Mouse (Mus musculus): ENCODE measurements around the gene Vrk1. TPM values are rescaled to one million over a fixed set of nuclear protein-coding genes. Genes with fewer than 3 reads are reported as not detected.

Vrk1 gene
- polyA plus RNA-seq, 1 experiment, result 16.6 TPM

DNA sequence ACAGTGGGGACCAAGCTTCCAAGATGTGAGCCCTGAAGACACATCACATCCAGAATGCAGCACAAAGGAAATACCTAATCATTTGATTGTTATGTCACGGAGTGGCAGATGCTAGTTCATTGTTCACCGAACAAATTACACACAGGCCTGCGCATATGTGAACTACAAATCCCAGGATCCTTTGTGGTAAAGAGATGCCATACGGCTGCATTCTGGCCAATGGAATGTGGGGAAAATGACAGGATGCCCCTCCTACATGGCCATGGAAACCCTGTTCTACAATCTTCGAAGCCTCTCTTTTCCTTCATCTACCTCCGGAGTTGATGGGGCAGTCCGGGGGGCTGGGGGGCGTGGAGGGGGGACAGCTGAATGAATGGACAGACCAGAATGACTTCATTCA is 37.4 kb upstream of the Vrk1 start:
- H3K4me1 ChIP-seq, result peaks cover 16% of the 10 kb centered on the region
- H3K36me3 ChIP-seq (replicated peaks; ENCODE audit: low read length), result no peaks in the 10 kb centered on the region
- peaks cover 20% of the 10 kb centered on the region for H3K9me3 ChIP-seq
- TF ChIP-seq GATA1 (IDR thresholded peaks at IDR 0.05; ENCODE audit: borderline replicate concordance, low read length), result no peak
- TF ChIP-seq FLI1 (IDR thresholded peaks at IDR 0.05; ENCODE audit: low read length), result no peak
- H3K27me3 ChIP-seq (replicated peaks), result peaks cover 62% of the 10 kb centered on the region
- no peak overlapping the region for H3K4me3 ChIP-seq (replicated peaks)

DNA sequence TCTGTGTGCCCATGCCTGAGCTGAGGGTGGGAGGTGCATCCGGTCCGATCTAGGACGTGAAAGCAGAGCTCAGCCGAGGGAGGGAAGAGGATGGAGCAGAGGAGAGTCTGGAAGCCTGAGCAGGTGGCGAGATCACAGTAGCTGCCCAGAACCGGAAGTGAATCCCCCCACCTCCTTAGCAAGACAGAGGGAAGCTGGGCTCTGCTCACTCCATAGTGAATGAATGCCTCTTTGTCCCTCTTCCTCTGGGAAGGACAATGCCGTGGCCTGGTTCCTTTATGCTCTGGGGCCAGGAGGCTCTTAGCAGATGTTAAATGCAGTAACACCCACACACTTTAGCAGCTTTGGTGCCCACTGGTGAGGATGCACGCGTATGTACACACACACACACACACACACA is 36.3 kb upstream of the Vrk1 start:
- Histone ChIP-seq H3K4me1 (peaks cover 10% of the 10 kb centered on the region), H3K36me3 (replicated peaks; ENCODE audit: low read length) (no peaks in the 10 kb centered on the region), H3K9me3 (peaks cover 20% of the 10 kb centered on the region), H3K27me3 (replicated peaks) (peaks cover 52% of the 10 kb centered on the region), H3K4me3 (replicated peaks) (no peak overlapping the region)
- TF ChIP-seq GATA1 (IDR thresholded peaks at IDR 0.05; ENCODE audit: borderline replicate concordance, low read length), result no peak
- no peak for TF ChIP-seq FLI1 (IDR thresholded peaks at IDR 0.05; ENCODE audit: low read length)

DNA sequence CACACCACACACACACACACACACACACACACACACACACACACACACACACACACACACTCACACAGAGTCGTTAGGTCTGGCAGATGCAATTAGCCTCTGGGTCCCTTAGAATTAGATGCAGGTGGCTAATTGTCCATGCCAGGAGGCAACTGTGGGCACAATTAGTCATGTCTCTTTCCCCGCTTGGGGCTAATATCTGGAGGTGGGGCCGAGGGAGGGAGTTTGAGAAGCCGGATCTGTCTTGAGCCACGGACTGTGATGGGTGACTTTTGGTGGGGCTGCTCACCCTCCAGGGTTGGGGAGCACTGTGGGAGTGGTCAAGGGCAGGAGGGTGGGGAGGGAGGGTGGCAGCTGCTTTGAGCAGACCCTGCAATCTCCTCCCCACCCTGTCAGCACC is 35.9 kb upstream of the Vrk1 start:
- TF ChIP-seq GATA1 (IDR thresholded peaks at IDR 0.05; ENCODE audit: borderline replicate concordance, low read length) (no peak), FLI1 (IDR thresholded peaks at IDR 0.05; ENCODE audit: low read length) (no peak)
- H3K27me3 ChIP-seq (replicated peaks), result peaks cover 48% of the 10 kb centered on the region

DNA sequence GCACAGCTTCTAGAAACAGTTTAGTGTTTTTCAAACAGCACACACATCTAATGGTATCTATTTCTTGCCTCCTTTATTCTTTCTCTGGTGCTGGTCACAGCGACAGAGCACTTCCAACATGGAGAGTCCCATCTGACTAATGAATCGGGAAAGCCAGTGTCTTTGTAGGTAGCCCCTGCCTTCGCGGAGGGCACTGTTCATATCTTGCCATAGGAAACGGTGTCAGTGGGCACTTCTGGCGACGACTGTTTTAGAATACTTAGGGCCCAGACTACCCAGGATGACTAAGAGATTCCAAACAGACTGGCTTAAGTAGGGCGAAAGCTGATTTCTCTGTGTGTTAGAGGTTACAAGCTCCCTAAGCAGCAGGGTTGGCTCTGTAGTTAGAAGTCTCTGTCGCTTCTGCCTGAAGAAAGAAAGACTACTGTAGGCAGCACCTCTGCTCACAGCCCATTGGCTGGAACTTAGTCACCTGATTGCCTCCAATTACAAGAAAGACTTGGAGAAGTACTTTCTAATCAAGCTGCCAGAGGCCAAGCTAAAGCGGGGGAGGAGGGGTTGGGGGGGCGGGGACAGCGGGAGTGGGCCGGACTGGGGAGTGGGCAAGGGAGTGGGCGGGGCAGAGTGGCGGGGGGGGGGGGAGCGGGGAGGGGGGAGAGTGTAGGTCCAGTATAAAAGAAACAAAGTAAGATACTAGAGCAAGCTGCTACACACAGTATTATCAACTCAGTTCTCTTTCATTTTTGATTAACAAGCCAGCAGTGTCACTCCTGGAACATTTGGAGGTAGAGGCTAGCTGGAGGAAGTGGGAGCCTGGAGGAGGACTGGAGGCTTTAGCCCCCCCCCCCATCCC is 28.7 kb upstream of the Vrk1 start:
- Histone ChIP-seq H3K9me3 (peaks cover 31% of the 10 kb centered on the region), H3K4me1 (peaks cover 5% of the 10 kb centered on the region; the same call in 1 of the 2 replicates), H3K4me3 (replicated peaks) (peak overlapping the region; percentile 73), H3K36me3 (replicated peaks; ENCODE audit: low read length) (no peaks in the 10 kb centered on the region), H3K27me3 (replicated peaks) (peaks cover 11% of the 10 kb centered on the region)
- TF ChIP-seq FLI1 (IDR thresholded peaks at IDR 0.05; ENCODE audit: low read length), result no peak
- no peak for TF ChIP-seq GATA1 (IDR thresholded peaks at IDR 0.05; ENCODE audit: borderline replicate concordance, low read length)

More for the DNA sequence above, 35.9 kb upstream of the Vrk1 start:
- Histone ChIP-seq H3K36me3 (replicated peaks; ENCODE audit: low read length) (no peaks in the 10 kb centered on the region), H3K9me3 (peaks cover 20% of the 10 kb centered on the region), H3K4me3 (replicated peaks) (no peak overlapping the region), H3K4me1 (peaks cover 10% of the 10 kb centered on the region)

DNA sequence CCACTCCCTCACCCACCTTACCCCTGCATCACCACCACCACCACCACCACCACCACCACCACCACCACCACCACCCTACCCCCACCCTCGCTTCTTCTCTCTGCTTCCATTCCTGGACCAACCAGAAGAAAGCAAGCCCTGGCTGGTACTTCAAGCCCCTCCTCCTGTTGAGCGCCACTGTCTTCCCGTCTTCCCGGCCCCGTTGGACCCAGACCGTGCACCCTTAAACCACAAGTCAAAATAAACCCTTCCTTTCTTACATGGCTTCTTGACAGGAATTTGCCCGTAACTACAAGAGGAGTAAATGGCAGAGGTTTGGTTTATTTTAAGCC is 28.1 kb upstream of the Vrk1 start:
- no peak for TF ChIP-seq FLI1 (IDR thresholded peaks at IDR 0.05; ENCODE audit: low read length)
- TF ChIP-seq GATA1 (IDR thresholded peaks at IDR 0.05; ENCODE audit: borderline replicate concordance, low read length), result no peak
- Histone ChIP-seq H3K9me3 (peaks cover 31% of the 10 kb centered on the region), H3K27me3 (replicated peaks) (peaks cover 7% of the 10 kb centered on the region), H3K36me3 (replicated peaks; ENCODE audit: low read length) (no peaks in the 10 kb centered on the region), H3K4me1 (peaks cover 5% of the 10 kb centered on the region; the same call in 1 of the 2 replicates), H3K4me3 (replicated peaks) (peak overlapping the region; percentile 73)

DNA sequence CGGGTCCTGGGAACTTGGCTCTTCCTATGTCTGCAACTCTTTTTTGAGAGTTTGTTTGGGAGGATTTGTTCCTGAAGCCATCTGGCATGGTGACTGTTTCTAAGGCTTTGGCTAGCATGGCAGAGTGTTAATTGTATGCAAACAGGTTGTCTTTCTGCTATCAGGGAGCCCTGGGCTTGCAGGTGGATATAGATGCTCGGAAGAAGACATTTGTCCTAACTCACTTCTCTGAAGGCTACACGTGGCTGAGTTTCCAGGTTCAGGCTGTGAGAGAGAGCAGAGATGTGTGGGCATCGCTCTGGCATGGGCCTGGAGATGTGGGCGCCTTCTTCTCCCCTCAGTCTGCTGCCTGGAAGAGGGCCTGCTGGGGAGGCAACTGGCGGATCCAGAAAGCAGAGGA is 27.4 kb upstream of the Vrk1 start:
- Histone ChIP-seq H3K4me1 (peaks cover 5% of the 10 kb centered on the region; the same call in 1 of the 2 replicates), H3K9me3 (peaks cover 31% of the 10 kb centered on the region), H3K36me3 (replicated peaks; ENCODE audit: low read length) (no peaks in the 10 kb centered on the region), H3K4me3 (replicated peaks) (no peak overlapping the region), H3K27me3 (replicated peaks) (peaks cover 7% of the 10 kb centered on the region)
- no peak for TF ChIP-seq FLI1 (IDR thresholded peaks at IDR 0.05; ENCODE audit: low read length)
- TF ChIP-seq GATA1 (IDR thresholded peaks at IDR 0.05; ENCODE audit: borderline replicate concordance, low read length), result no peak

DNA sequence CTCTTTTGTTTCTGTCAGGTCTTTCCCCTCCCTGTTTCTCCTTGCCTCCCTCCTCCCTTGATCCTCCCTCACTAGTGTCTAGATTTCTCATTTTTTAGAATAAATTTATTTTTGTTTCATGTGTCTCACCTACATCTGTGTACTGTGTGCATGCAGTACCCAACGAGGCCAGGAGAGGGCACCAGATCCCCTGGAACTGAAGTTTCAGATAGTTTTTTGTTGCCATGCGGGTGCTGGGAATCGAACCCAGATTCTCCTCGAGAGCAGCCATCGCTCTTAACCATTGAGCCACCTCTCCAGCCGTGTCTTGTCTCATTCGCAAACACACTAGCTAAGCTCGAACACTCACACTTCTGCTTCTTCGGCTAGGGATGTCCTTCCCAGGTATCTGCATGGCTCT is 26.5 kb upstream of the Vrk1 start:
- H3K4me3 ChIP-seq (replicated peaks), result no peak overlapping the region
- peaks cover 12% of the 10 kb centered on the region for H3K27me3 ChIP-seq (replicated peaks)
- H3K4me1 ChIP-seq, result peaks cover 5% of the 10 kb centered on the region; the same call in 1 of the 2 replicates
- no peaks in the 10 kb centered on the region for H3K36me3 ChIP-seq (replicated peaks; ENCODE audit: low read length)
- TF ChIP-seq FLI1 (IDR thresholded peaks at IDR 0.05; ENCODE audit: low read length) (no peak), GATA1 (IDR thresholded peaks at IDR 0.05; ENCODE audit: borderline replicate concordance, low read length) (no peak)
- H3K9me3 ChIP-seq, result peaks cover 37% of the 10 kb centered on the region

DNA sequence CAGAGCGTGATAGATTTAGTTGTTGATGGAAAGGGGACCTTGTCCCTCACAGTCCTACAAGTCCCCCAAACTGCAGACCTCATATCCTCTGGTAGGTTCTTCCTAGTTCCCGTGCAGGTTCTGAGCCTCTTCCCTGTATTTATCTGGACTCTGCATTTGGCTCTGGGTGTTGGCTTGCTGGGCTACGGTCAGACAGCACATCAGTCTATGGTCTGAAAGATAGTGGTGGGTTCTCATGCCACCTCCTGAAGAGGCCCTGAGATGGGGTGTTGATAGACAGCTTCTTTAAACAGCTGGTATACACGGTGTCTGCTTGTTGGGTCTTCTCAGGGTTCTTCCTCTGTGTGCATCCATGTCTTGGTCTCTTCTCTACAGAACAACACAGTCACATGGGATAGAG is 21.6 kb upstream of the Vrk1 start:
- H3K27me3 ChIP-seq (replicated peaks), result peaks cover 21% of the 10 kb centered on the region
- H3K9me3 ChIP-seq, result peaks cover 45% of the 10 kb centered on the region
- TF ChIP-seq GATA1 (IDR thresholded peaks at IDR 0.05; ENCODE audit: borderline replicate concordance, low read length), result no peak
- TF ChIP-seq FLI1 (IDR thresholded peaks at IDR 0.05; ENCODE audit: low read length), result no peak
- no peak overlapping the region for H3K4me3 ChIP-seq (replicated peaks)
- H3K36me3 ChIP-seq (replicated peaks; ENCODE audit: low read length), result no peaks in the 10 kb centered on the region
- H3K4me1 ChIP-seq, result no peaks in the 10 kb centered on the region

DNA sequence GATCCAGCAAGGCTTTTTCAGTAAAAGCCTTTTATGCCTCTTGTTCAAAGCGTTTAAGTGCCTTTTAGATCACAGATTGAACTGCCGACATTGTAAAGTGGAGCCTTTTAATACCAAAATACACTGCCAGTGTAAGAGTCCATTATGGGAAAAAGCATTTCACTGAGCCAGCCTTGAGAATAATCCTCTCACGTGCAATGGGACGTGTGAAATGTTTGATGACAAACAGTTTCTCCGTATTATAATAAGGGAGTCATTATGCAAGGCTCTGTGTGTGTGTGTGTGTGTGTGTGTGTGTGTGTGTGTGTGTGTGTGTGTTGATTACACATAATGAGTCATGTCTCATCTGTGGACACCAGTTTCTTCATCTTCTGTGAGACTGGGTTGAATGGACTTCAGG is 17.3 kb upstream of the Vrk1 start:
- TF ChIP-seq GATA1 (IDR thresholded peaks at IDR 0.05; ENCODE audit: borderline replicate concordance, low read length), result no peak
- Histone ChIP-seq H3K4me1 (no peaks in the 10 kb centered on the region), H3K36me3 (replicated peaks; ENCODE audit: low read length) (no peaks in the 10 kb centered on the region), H3K9me3 (peaks cover 29% of the 10 kb centered on the region), H3K4me3 (replicated peaks) (no peak overlapping the region), H3K27me3 (replicated peaks) (peaks cover 34% of the 10 kb centered on the region)

DNA sequence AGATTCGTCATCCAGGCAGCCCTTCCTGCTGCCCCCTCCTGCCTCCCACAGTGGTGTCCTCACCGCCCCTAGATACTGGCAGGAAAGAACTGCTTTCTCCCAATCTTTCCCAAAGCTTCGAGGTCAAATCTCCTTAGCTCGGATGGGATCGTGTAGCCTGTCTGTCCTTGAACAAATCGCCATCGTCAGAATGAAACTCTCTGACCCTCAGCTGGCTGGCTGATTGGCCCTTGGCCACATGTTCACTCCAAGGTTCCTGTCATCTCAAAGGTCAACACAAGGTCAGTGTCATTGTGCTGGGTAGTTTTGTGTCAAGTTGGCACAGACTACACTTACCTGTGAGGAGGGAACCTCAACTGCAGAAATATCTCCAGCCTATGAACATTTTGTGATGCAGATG is 16.7 kb upstream of the Vrk1 start:
- TF ChIP-seq GATA1 (IDR thresholded peaks at IDR 0.05; ENCODE audit: borderline replicate concordance, low read length) (no peak), FLI1 (IDR thresholded peaks at IDR 0.05; ENCODE audit: low read length) (no peak)
- no peaks in the 10 kb centered on the region for H3K36me3 ChIP-seq (replicated peaks; ENCODE audit: low read length)
- no peak overlapping the region for H3K4me3 ChIP-seq (replicated peaks)
- H3K4me1 ChIP-seq, result no peaks in the 10 kb centered on the region
- H3K9me3 ChIP-seq, result peaks cover 24% of the 10 kb centered on the region
- peaks cover 29% of the 10 kb centered on the region for H3K27me3 ChIP-seq (replicated peaks)

All from megakaryocyte, embryonic 14.5 days (primary cell).